Mouse (Mus musculus) stomach, embryonic 16.5 days (tissue): ENCODE measurements around the gene Fbrs. TPM values are rescaled to one million over a fixed set of nuclear protein-coding genes. Genes with fewer than 3 reads are reported as not detected.
"Not testable (repeated sequence)": the region's sequence is repeated elsewhere in the genome, so short reads cannot be mapped to it uniquely, and the experiment has no call there.

Source experiments
- ATAC-seq: fragments of 200-750 bp; cut with Nextera tagmentation; 2 replicates; pipeline ENCODE4 v1.8.0; 2017; ENCODE audit warnings: moderate number of reproducible peaks, moderate TSS enrichment; ENCODE audit not compliant: insufficient read depth, low FRiP score
- H3K27ac ChIP-seq: fragments of 300-500 bp; sonication (generic); 2 replicates; pipeline ENCODE4 v1.5.1; 2014; ENCODE audit warnings: low read length
- H3K27me3 ChIP-seq: fragments of 300-500 bp; sonication (generic); 2 replicates; pipeline ENCODE4 v1.6.1; 2014; ENCODE audit warnings: low read length, control low read depth, mixed read lengths; ENCODE audit not compliant: control insufficient read depth, insufficient read depth
- H3K36me3 ChIP-seq: fragments of 300-500 bp; sonication (generic); 2 replicates; pipeline ENCODE4 v1.6.1; 2014; ENCODE audit warnings: low read length; ENCODE audit not compliant: control insufficient read depth, insufficient read depth
- H3K4me1 ChIP-seq: fragments of 300-500 bp; sonication (generic); 2 replicates; pipeline ENCODE4 v1.6.1; 2014; ENCODE audit warnings: low read length, control low read depth, mixed read lengths; ENCODE audit not compliant: control insufficient read depth, insufficient read depth
- H3K4me2 ChIP-seq: fragments of 300-500 bp; sonication (generic); 2 replicates; pipeline ENCODE4 v1.6.1; 2014; ENCODE audit warnings: low read depth, low read length, mixed read lengths
- H3K4me3 ChIP-seq: fragments of 300-500 bp; sonication (generic); replicated peaks from 2 replicates; pipeline ENCODE4 v1.5.1; 2014; ENCODE audit warnings: mild to moderate bottlenecking, low read length
- H3K9ac ChIP-seq: fragments of 300-500 bp; sonication (generic); 2 replicates; pipeline ENCODE4 v1.6.1; 2014; ENCODE audit warnings: low read length
- H3K9me3 ChIP-seq: fragments of 300-500 bp; sonication (generic); replicated peaks from 2 replicates; pipeline ENCODE4 v1.6.1; 2016; ENCODE audit warnings: low read length, control low read depth; ENCODE audit not compliant: control insufficient read depth
- WGBS: fragments of 180-500 bp; shearing (Covaris S2); extraction: QIAGEN DNeasy Blood & Tissue Kit; methylation state at CpG from one replicate; pipeline ENCODE4 v1.1.7; 2014; 5-methylcytosine and 5-hydroxymethylcytosine counted together
- polyA plus RNA-seq: library from polyadenylated mRNA; unstranded; fragments of >200 nt; fragmentation: Nextera tagmentation; extraction: Ambion mirVana; gene quantifications from 2 replicates; pipeline ENCODE4 v1.2.1, GENCODE M21; 2015

Gene Fbrs
- polyA plus RNA-seq, 1 experiment from 2014 or later = 11.1 TPM

- not testable (repeated sequence) for H3K9me3 ChIP-seq, ATAC-seq, H3K4me3 ChIP-seq, H3K4me1 ChIP-seq, H3K9ac ChIP-seq, H3K4me2 ChIP-seq, H3K27me3 ChIP-seq, H3K27ac ChIP-seq
- 83% methylated on average over 3 of the region's 3 CpGs for WGBS
- peaks cover 34% of the 10 kb centered on the region for H3K36me3 ChIP-seq
Observed at GRCm38 (mm10) chr7:127458371-127459122, 20.5 kb upstream of the Fbrs start.

GRCm38 (mm10) chr7:127459311-127459710, 19.7 kb upstream of the Fbrs start, which contains the start of gene Prr14:
Gene Prr14, plus strand, starts transcription at chr7:127459611.
- H3K27ac ChIP-seq, H3K9me3 ChIP-seq, H3K4me1 ChIP-seq, ATAC-seq, H3K9ac ChIP-seq, H3K27me3 ChIP-seq, H3K4me3 ChIP-seq, H3K4me2 ChIP-seq: not testable (repeated sequence)
- H3K36me3 ChIP-seq = peaks cover 34% of the 10 kb centered on the region
- WGBS = 94% methylated on average over 8 of the region's 8 CpGs

- H3K4me2 ChIP-seq = no peak overlapping the region
- H3K4me1 ChIP-seq = no peaks in the 10 kb centered on the region
- no peak for ATAC-seq
- H3K27me3 ChIP-seq = no peaks in the 10 kb centered on the region
- H3K9ac ChIP-seq = no peak overlapping the region
- H3K4me3 ChIP-seq = no peak overlapping the region
- H3K36me3 ChIP-seq = peaks cover 20% of the 10 kb centered on the region
- 93% methylated on average over 3 of the region's 3 CpGs for WGBS
- H3K9me3 ChIP-seq = no peaks in the 10 kb centered on the region
- no peak overlapping the region for H3K27ac ChIP-seq
Observed at GRCm38 (mm10) chr7:127465191-127465590, 13.8 kb upstream of the Fbrs start.

GRCm38 (mm10) chr7:127465670-127466069, 13.3 kb upstream of the Fbrs start:
- not testable (repeated sequence) for H3K27ac ChIP-seq
- peaks cover 15% of the 10 kb centered on the region for H3K36me3 ChIP-seq

GRCm38 (mm10) chr7:127466606-127467005, 12.4 kb upstream of the Fbrs start:
- Histone ChIP-seq H3K9ac (no peak overlapping the region), H3K4me3 (no peak overlapping the region), H3K4me2 (no peak overlapping the region), H3K36me3 (peaks cover 15% of the 10 kb centered on the region), H3K27me3 (no peaks in the 10 kb centered on the region), H3K4me1 (no peaks in the 10 kb centered on the region), H3K27ac (no peak overlapping the region), H3K9me3 (no peaks in the 10 kb centered on the region)
- WGBS = 93% methylated on average over 4 of the region's 4 CpGs
- no peak for ATAC-seq

More at GRCm38 (mm10) chr7:127465670-127466069, 13.3 kb upstream of the Fbrs start:
- not testable (repeated sequence) for H3K4me2 ChIP-seq, H3K9me3 ChIP-seq, H3K4me1 ChIP-seq, ATAC-seq, H3K4me3 ChIP-seq, H3K27me3 ChIP-seq, H3K9ac ChIP-seq
- WGBS = 93% methylated on average over 2 of the region's 2 CpGs

- WGBS = 7% methylated on average over 10 of the region's 10 CpGs
- peak overlapping the region; percentile 80 for H3K4me2 ChIP-seq
- peak overlapping the region; percentile 87 for H3K4me3 ChIP-seq
- peak overlapping the region; percentile 97 for H3K9ac ChIP-seq
- peak overlapping the region; percentile 99 for H3K27ac ChIP-seq
- peaks cover 7% of the 10 kb centered on the region for H3K4me1 ChIP-seq
- peaks cover 23% of the 10 kb centered on the region for H3K36me3 ChIP-seq
- no peaks in the 10 kb centered on the region for H3K27me3 ChIP-seq
- peak; percentile 12 for ATAC-seq
- no peaks in the 10 kb centered on the region for H3K9me3 ChIP-seq
Observed at GRCm38 (mm10) chr7:127470011-127470715, 8.8 kb upstream of the Fbrs start.

GRCm38 (mm10) chr7:127470743-127471645, 8.0 kb upstream of the Fbrs start:
- Histone ChIP-seq H3K36me3 (peaks cover 29% of the 10 kb centered on the region), H3K9me3 (no peaks in the 10 kb centered on the region), H3K27ac (peak overlapping the region; percentile 99), H3K4me2 (peak overlapping the region; percentile 80), H3K4me3 (peak overlapping the region; percentile 87), H3K9ac (peak overlapping the region; percentile 97), H3K27me3 (no peaks in the 10 kb centered on the region), H3K4me1 (peaks cover 7% of the 10 kb centered on the region)
- peak; percentile 92 for ATAC-seq
- under 1% methylated on average over 46 of the region's 46 CpGs for WGBS

- Histone ChIP-seq H3K4me1 (peaks cover 7% of the 10 kb centered on the region), H3K27ac (peak overlapping the region; percentile 99), H3K9me3 (no peaks in the 10 kb centered on the region), H3K36me3 (peaks cover 29% of the 10 kb centered on the region), H3K4me2 (peak overlapping the region; percentile 80), H3K4me3 (peak overlapping the region; percentile 87), H3K9ac (peak overlapping the region; percentile 97), H3K27me3 (no peaks in the 10 kb centered on the region)
- ATAC-seq = peak; percentile 18; the same call in 1 of the 2 replicates
- WGBS = 0% methylated on average over 25 of the region's 25 CpGs
Observed at GRCm38 (mm10) chr7:127471646-127472010, 7.4 kb upstream of the Fbrs start.
